Mouse (Mus musculus) forebrain, embryonic 15.5 days (tissue): ENCODE results near the gene Fsd2. TPM values are rescaled to one million over a fixed set of nuclear protein-coding genes. Genes with fewer than 3 reads are reported as not detected.

Source experiments
- ATAC-seq: fragments of 200-750 bp; cut with Nextera tagmentation; replicated peaks from 2 replicates; pipeline ENCODE4 v1.8.0; 2017; ENCODE audit warnings: mild to moderate bottlenecking, moderate TSS enrichment, moderate library complexity
- H3K27ac ChIP-seq: fragments of 300-500 bp; sonication (generic); replicated peaks from 2 replicates; pipeline ENCODE4 v1.5.1; 2015; ENCODE audit warnings: mild to moderate bottlenecking, inconsistent platforms
- H3K27me3 ChIP-seq: fragments of 300-500 bp; sonication (generic); 2 replicates; pipeline ENCODE4 v1.6.1; 2015; ENCODE audit warnings: inconsistent platforms
- H3K36me3 ChIP-seq: fragments of 300-500 bp; sonication (generic); 2 replicates; pipeline ENCODE4 v1.6.1; 2015; ENCODE audit warnings: mild to moderate bottlenecking, inconsistent platforms
- H3K4me1 ChIP-seq: fragments of 300-500 bp; sonication (generic); 2 replicates; pipeline ENCODE4 v1.6.1; 2015; ENCODE audit warnings: inconsistent platforms
- H3K4me2 ChIP-seq: fragments of 300-500 bp; sonication (generic); replicated peaks from 2 replicates; pipeline ENCODE4 v1.6.1; 2015; ENCODE audit warnings: mild to moderate bottlenecking, inconsistent platforms
- H3K4me3 ChIP-seq: fragments of 300-500 bp; sonication (generic); 2 replicates; pipeline ENCODE4 v1.5.1; 2015; ENCODE audit warnings: mild to moderate bottlenecking, inconsistent platforms
- H3K9ac ChIP-seq: fragments of 300-500 bp; sonication (generic); replicated peaks from 2 replicates; pipeline ENCODE4 v1.6.1; 2015; ENCODE audit warnings: mild to moderate bottlenecking, inconsistent platforms
- H3K9me3 ChIP-seq: fragments of 300-500 bp; sonication (generic); 2 replicates; pipeline ENCODE4 v1.6.1; 2016; ENCODE audit warnings: inconsistent platforms
- WGBS: fragments of 180-500 bp; shearing (Covaris S2); methylation state at CpG from one replicate; pipeline ENCODE4 v1.1.7; 2015; ENCODE audit warnings: mixed read lengths; 5-methylcytosine and 5-hydroxymethylcytosine counted together
- microRNA counts: library from miRNA; unstranded; fragments of <30 nt; microRNA quantifications from one replicate; lab custom pipeline; 2016
- polyA plus RNA-seq: library from polyadenylated mRNA; unstranded; fragments of >200 nt; fragmentation: Nextera tagmentation; extraction: Ambion mirVana; gene quantifications from 2 replicates; pipeline ENCODE4 v1.2.1, GENCODE M21; 2015

The Fsd2 gene
- polyA plus RNA-seq, 1 experiment from 2014 or later, result 0.31 TPM

DNA sequence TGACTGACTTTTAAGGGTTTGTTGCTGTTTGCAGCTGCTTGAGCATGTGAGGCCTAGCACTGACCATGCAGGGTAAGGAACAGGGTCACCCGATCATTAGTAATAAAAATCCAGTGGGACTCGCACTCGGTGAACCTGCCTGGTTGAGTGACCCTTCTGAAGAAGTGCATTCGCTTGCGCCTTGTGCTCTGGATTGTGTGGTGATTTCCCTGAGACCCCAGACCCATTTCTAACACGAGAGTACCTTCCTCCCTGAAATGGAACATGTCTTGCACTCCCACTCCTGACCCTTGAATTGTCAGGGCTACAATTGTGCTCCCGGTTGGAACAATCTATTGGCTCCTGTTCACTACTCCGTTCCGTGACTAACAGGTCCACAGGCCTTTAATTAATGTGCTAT lies 74.1 kb downstream of the Fsd2 start:
- Histone ChIP-seq H3K4me3 (peak overlapping the region; percentile 91), H3K4me2 (peak overlapping the region; percentile 52), H3K27me3 (no peaks in the 10 kb centered on the region), H3K4me1 (peaks cover 21% of the 10 kb centered on the region), H3K9ac (peak overlapping the region; percentile 96), H3K9me3 (no peaks in the 10 kb centered on the region), H3K36me3 (no peaks in the 10 kb centered on the region), H3K27ac (peak overlapping the region; percentile 99)
- ATAC-seq, result no peak
- 38% methylated on average over 9 of the region's 9 CpGs for WGBS

DNA sequence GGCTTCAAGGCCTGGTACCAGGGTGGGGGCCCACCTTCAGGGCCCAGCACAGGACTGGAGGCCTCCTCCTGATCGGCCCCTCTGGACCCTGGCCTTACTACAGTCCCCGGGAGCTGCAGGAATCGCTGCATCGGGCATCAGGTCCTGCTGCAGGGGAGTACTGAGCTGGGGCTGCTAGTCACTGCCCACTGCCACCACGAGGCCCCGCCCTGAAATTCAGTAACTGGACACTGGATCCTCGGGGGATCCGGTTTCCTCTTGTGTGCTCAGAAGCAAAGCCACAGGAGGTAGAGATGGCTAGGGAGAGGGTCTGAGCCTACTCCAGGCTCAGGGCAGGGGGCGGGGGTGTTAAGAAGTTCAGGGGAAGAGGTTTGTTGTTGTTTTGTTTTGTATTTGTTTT lies 77.1 kb downstream of the Fsd2 start:
- no peaks in the 10 kb centered on the region for H3K36me3 ChIP-seq
- no peak overlapping the region for H3K9ac ChIP-seq
- no peak overlapping the region for H3K4me3 ChIP-seq
- peaks cover 21% of the 10 kb centered on the region for H3K4me1 ChIP-seq
- H3K27ac ChIP-seq, result no peak overlapping the region
- no peak for ATAC-seq
- 5% methylated on average over 9 of the region's 9 CpGs for WGBS
- no peaks in the 10 kb centered on the region for H3K27me3 ChIP-seq
- no peaks in the 10 kb centered on the region for H3K9me3 ChIP-seq
- no peak overlapping the region for H3K4me2 ChIP-seq

MicroRNAs within 50 kb of the gene (microRNA counts, 519-probe panel; counts per million panel counts)
- microRNA mmu-miR-1839-3p (lab: Ali Mortazavi, UCI) (1,116 counts per million, percentile 5 among the panel's probes with 10 or more counts), microRNA mmu-miR-1839-5p (lab: Ali Mortazavi, UCI) (2,709 counts per million, percentile 63 among the panel's probes with 10 or more counts)

Other genes with a start within 250 kb of the Fsd2 start
- gene Rps17, start 221.7 kb downstream of the Fsd2 start, polyA plus RNA-seq, result 804 and 852 TPM in 2 replicates
- 2.0 and 2.1 TPM in 2 replicates for gene Cpeb1, start 111.5 kb downstream of the Fsd2 start, polyA plus RNA-seq
- 119 and 120 TPM in 2 replicates for gene Ap3b2, start 73.0 kb downstream of the Fsd2 start, polyA plus RNA-seq
- not detected in 2 replicates for gene BC048679, start 68.7 kb downstream of the Fsd2 start, polyA plus RNA-seq
- gene Whamm, start 4.3 kb upstream of the Fsd2 start, polyA plus RNA-seq, result 5.7 and 7.6 TPM in 2 replicates
- gene Homer2, start 140.6 kb upstream of the Fsd2 start, polyA plus RNA-seq, result 25.0 and 25.9 TPM in 2 replicates
- gene Ramac, start 196.0 kb upstream of the Fsd2 start, polyA plus RNA-seq, result 157 and 166 TPM in 2 replicates
- gene 3110040N11Rik, start 222.5 kb upstream of the Fsd2 start, polyA plus RNA-seq, result 51.6 and 52.2 TPM in 2 replicates